Mouse (Mus musculus) erythroblast, adult 5-6 weeks (primary cell): ENCODE data around the gene Nr0b2. TPM values are rescaled to one million over a fixed set of nuclear protein-coding genes. Genes with fewer than 3 reads are reported as not detected.
"Not testable (repeated sequence)": the region's sequence is repeated elsewhere in the genome, so short reads cannot be mapped to it uniquely, and the experiment has no call there.

Source experiments
- ATAC-seq: replicated peaks from 2 replicates; pipeline ENCODE4 v1.8.0; 2016; ENCODE audit warnings: moderate number of reproducible peaks, mild to moderate bottlenecking, moderate TSS enrichment, inconsistent platforms; ENCODE audit not compliant: poor library complexity, low FRiP score, severe bottlenecking
- total RNA-seq, 2 experiments: library from RNA; stranded (forward) in 1 of 2; stranded (reverse) in 1 of 2; fragments of 150-400 nt in 1 of 2; fragments of 200-764, 138-1000 nt in 1 of 2; gene quantifications; 2 replicates each; pipeline versions ENCODE4 v1.2.3 to v1.2.4; 2015 to 2017; ENCODE audit warnings: low replicate concordance in 2 of 2

Gene Nr0b2
- total RNA-seq (2015; ENCODE audit: low replicate concordance) (not detected in 2 replicates), total RNA-seq (2017; ENCODE audit: low replicate concordance) (not detected in 2 replicates)

GRCm38 (mm10) chr4:133552768-133553447, at the start of gene Nr0b2:
Gene Nr0b2 (plus strand): TSS chr4:133553376.
- no peak for ATAC-seq

- no peak for ATAC-seq
Observed at GRCm38 (mm10) chr4:133504300-133504699, 48.9 kb upstream of the Nr0b2 start.

GRCm38 (mm10) chr4:133504755-133505485, 48.3 kb upstream of the Nr0b2 start:
- no peak for ATAC-seq

GRCm38 (mm10) chr4:133506573-133506972, 46.6 kb upstream of the Nr0b2 start:
- ATAC-seq = no peak

GRCm38 (mm10) chr4:133508990-133509389, 44.2 kb upstream of the Nr0b2 start:
- ATAC-seq = no peak

- ATAC-seq = no peak
Observed at GRCm38 (mm10) chr4:133511050-133511449, 42.1 kb upstream of the Nr0b2 start.

GRCm38 (mm10) chr4:133512511-133512910, 40.7 kb upstream of the Nr0b2 start:
- not testable (repeated sequence) for ATAC-seq

GRCm38 (mm10) chr4:133512972-133513371, 40.2 kb upstream of the Nr0b2 start:
- peak; percentile 84 for ATAC-seq

- no peak for ATAC-seq
Observed at GRCm38 (mm10) chr4:133518601-133519368, 34.4 kb upstream of the Nr0b2 start, which contains the start of gene Kdf1. Gene Kdf1 (plus strand): TSS chr4:133518963.

GRCm38 (mm10) chr4:133519369-133519665, 33.9 kb upstream of the Nr0b2 start:
- ATAC-seq = no peak

GRCm38 (mm10) chr4:133521502-133521901, 31.7 kb upstream of the Nr0b2 start:
- no peak for ATAC-seq

- ATAC-seq = no peak
Observed at GRCm38 (mm10) chr4:133527788-133528187, 25.4 kb upstream of the Nr0b2 start.

- no peak for ATAC-seq
Observed at GRCm38 (mm10) chr4:133532777-133533176, 20.4 kb upstream of the Nr0b2 start.

- no peak for ATAC-seq
Observed at GRCm38 (mm10) chr4:133536081-133536480, 17.1 kb upstream of the Nr0b2 start.

- no peak for ATAC-seq
Observed at GRCm38 (mm10) chr4:133536652-133537051, 16.5 kb upstream of the Nr0b2 start.

GRCm38 (mm10) chr4:133545272-133546231, 7.6 kb upstream of the Nr0b2 start, which contains the start of gene Nudc:
Gene Nudc (minus strand): TSS chr4:133545996.
- peak; percentile 99 for ATAC-seq

GRCm38 (mm10) chr4:133552029-133552428, 1.1 kb upstream of the Nr0b2 start:
- no peak for ATAC-seq

GRCm38 (mm10) chr4:133553448-133554330, 513 bp downstream of the Nr0b2 start:
- ATAC-seq = no peak
